Mouse (Mus musculus) stomach, postnatal 0 days (tissue): ENCODE data around the gene Myo1c.

Experiments
- CTCF ChIP-seq: IDR thresholded peaks from 2 replicates; pipeline ENCODE4 v1.5.1; 2016; ENCODE audit warnings: antibody characterized with exemption, low read depth, mild to moderate bottlenecking, moderate library complexity
- EP300 ChIP-seq: optimal IDR thresholded peaks from 2 replicates; pipeline ENCODE3; 2016; ENCODE audit warnings: antibody characterized with exemption

- TF ChIP-seq EP300 (no peak), CTCF (peak; percentile 29)
Observed at GRCm38 (mm10) chr11:75652222-75652941, 2.1 kb downstream of the Myo1c start.
